Mouse (Mus musculus) spleen, postnatal 4 days (tissue): ENCODE data around the gene Scamp2.

ENCODE experiments used
- DNase-seq, 2 experiments: peaks; one replicate each; pipeline ENCODE4 v3.0.0; 2022; ENCODE audit warnings: low spot score in 2 of 2

Scamp2 gene

GRCm38 (mm10) chr9:57550126-57550862 lies 10.4 kb upstream of the Scamp2 start:
- DNase-seq: no peak

- DNase-seq: peak; percentile 44 to 71
Measured at GRCm38 (mm10) chr9:57552139-57552887, 8.4 kb upstream of the Scamp2 start, which contains the start of gene Mpi. Gene Mpi (minus strand): TSS chr9:57552763.

- DNase-seq: no peak
Measured at GRCm38 (mm10) chr9:57553119-57553518, 7.6 kb upstream of the Scamp2 start.

GRCm38 (mm10) chr9:57554753-57555152 lies 6.0 kb upstream of the Scamp2 start:
- DNase-seq: no peak

- no peak for DNase-seq
Measured at GRCm38 (mm10) chr9:57557215-57557614, 3.5 kb upstream of the Scamp2 start.

- no peak for DNase-seq
Measured at GRCm38 (mm10) chr9:57558625-57559024, 2.1 kb upstream of the Scamp2 start.

GRCm38 (mm10) chr9:57559568-57559967 lies 1.2 kb upstream of the Scamp2 start:
- DNase-seq: no peak

- DNase-seq: no peak
Measured at GRCm38 (mm10) chr9:57560263-57560662, 480 bp upstream of the Scamp2 start.

GRCm38 (mm10) chr9:57561711-57562099 lies 962 bp downstream of the Scamp2 start:
- DNase-seq: peak in 1 of 2 experiments; percentile 33

- DNase-seq: no peak
Measured at GRCm38 (mm10) chr9:57562896-57563372, 2.2 kb downstream of the Scamp2 start.

- DNase-seq: no peak
Measured at GRCm38 (mm10) chr9:57564609-57565008, 3.9 kb downstream of the Scamp2 start.

- DNase-seq: no peak
Measured at GRCm38 (mm10) chr9:57565741-57566221, 5.0 kb downstream of the Scamp2 start.

- no peak for DNase-seq
Measured at GRCm38 (mm10) chr9:57566846-57567245, 6.1 kb downstream of the Scamp2 start.

GRCm38 (mm10) chr9:57568500-57568899 lies 7.8 kb downstream of the Scamp2 start:
- no peak for DNase-seq

GRCm38 (mm10) chr9:57574397-57574796 lies 13.7 kb downstream of the Scamp2 start:
- DNase-seq: no peak

GRCm38 (mm10) chr9:57575577-57575976 lies 14.8 kb downstream of the Scamp2 start:
- DNase-seq: no peak

GRCm38 (mm10) chr9:57577144-57577849 lies 16.6 kb downstream of the Scamp2 start:
- no peak for DNase-seq

GRCm38 (mm10) chr9:57584991-57585390 lies 24.2 kb downstream of the Scamp2 start:
- DNase-seq: no peak

- peak; percentile 80 to 92 for DNase-seq
Measured at GRCm38 (mm10) chr9:57589224-57590126, 28.7 kb downstream of the Scamp2 start, which contains the start of gene Ulk3. Gene Ulk3 (plus strand): TSS chr9:57589452.

- no peak for DNase-seq
Measured at GRCm38 (mm10) chr9:57590726-57591125, 30.0 kb downstream of the Scamp2 start.
